Mouse (Mus musculus) CH12.LX (cell line): ENCODE measurements around the gene Cmtm8. TPM values are rescaled to one million over a fixed set of nuclear protein-coding genes. Genes with fewer than 3 reads are reported as not detected.

Source experiments
- DNase-seq: peaks from one replicate; pipeline ENCODE4 v3.0.0-alpha.2; 2013; ENCODE audit errors: extremely low read depth
- H3K27ac ChIP-seq: 2 replicates; pipeline ENCODE4 v1.5.1; 2012; ENCODE audit warnings: low read depth, mild to moderate bottlenecking, control low read depth, moderate library complexity; ENCODE audit not compliant: insufficient read depth
- H3K27me3 ChIP-seq: replicated peaks from 2 replicates; pipeline ENCODE3; 2012; ENCODE audit warnings: inconsistent platforms
- H3K36me3 ChIP-seq, 2 experiments: replicated peaks in 1 of 2; 2 replicates each; pipeline versions ENCODE3 to v1.6.1; 2012; ENCODE audit warnings: inconsistent platforms in 1 of 2, low read length in 1 of 2, mild to moderate bottlenecking in 1 of 2, mixed read lengths in 1 of 2, moderate library complexity in 1 of 2; ENCODE audit not compliant: control insufficient read depth in 1 of 2, insufficient read depth in 1 of 2
- H3K4me1 ChIP-seq, 2 experiments: 2 replicates each; pipeline ENCODE4 v1.6.1; 2012; ENCODE audit warnings: inconsistent platforms in 1 of 2, moderate library complexity in 1 of 2; ENCODE audit not compliant: insufficient read depth in 2 of 2, control insufficient read depth in 1 of 2
- H3K4me2 ChIP-seq: 2 replicates; pipeline ENCODE4 v1.6.1; 2012; ENCODE audit warnings: low read depth, mild to moderate bottlenecking, control low read depth; ENCODE audit not compliant: poor library complexity, insufficient read depth, severe bottlenecking
- H3K4me3 ChIP-seq, 3 experiments: fragments of 150-350 bp in 1 of 3; sonication (generic) in 1 of 3; replicated peaks in 1 of 3; 2 replicates each; pipeline versions ENCODE3 to v1.5.1; 2011 to 2012; ENCODE audit warnings: low read depth in 2 of 3, low read length in 2 of 3, mild to moderate bottlenecking in 2 of 3, moderate library complexity in 2 of 3, control low read depth in 1 of 3, improper control_type of control experiment in 1 of 3, inconsistent platforms in 1 of 3, mixed read lengths in 1 of 3; ENCODE audit not compliant: poor library complexity in 1 of 3
- H3K79me2 ChIP-seq: replicated peaks from 2 replicates; pipeline ENCODE4 v1.6.1; 2012; ENCODE audit warnings: mild to moderate bottlenecking, moderate library complexity; ENCODE audit not compliant: control insufficient read depth, poor library complexity, insufficient read depth, severe bottlenecking; ENCODE audit errors: extremely low read depth
- H3K9ac ChIP-seq: 2 replicates; pipeline ENCODE4 v1.6.1; 2012; ENCODE audit warnings: low read depth, mild to moderate bottlenecking, control low read depth, moderate library complexity; ENCODE audit not compliant: insufficient read depth
- H3K9me3 ChIP-seq: replicated peaks from 2 replicates; pipeline ENCODE3; 2012; ENCODE audit warnings: low read length, inconsistent platforms, mixed read lengths
- CHD1 ChIP-seq: IDR thresholded peaks from 2 replicates; pipeline ENCODE4 v1.6.1; 2012; ENCODE audit warnings: low read depth, low read length, improper control_type of control experiment, inconsistent platforms
- E2F4 ChIP-seq: IDR thresholded peaks from 2 replicates; pipeline ENCODE4 v1.6.1; 2011; ENCODE audit warnings: low read depth, low read length, improper control_type of control experiment; ENCODE audit not compliant: insufficient replicate concordance
- GABPA ChIP-seq: IDR thresholded peaks from 2 replicates; pipeline ENCODE4 v1.6.1; 2012; ENCODE audit warnings: low read depth, low read length, improper control_type of control experiment, inconsistent platforms; ENCODE audit not compliant: insufficient replicate concordance
- JUN ChIP-seq: IDR thresholded peaks from 2 replicates; pipeline ENCODE4 v1.6.1; 2011; ENCODE audit warnings: low read depth, mild to moderate bottlenecking, low read length, improper control_type of control experiment, moderate library complexity; ENCODE audit not compliant: insufficient read depth
- MAFK ChIP-seq: IDR thresholded peaks from 2 replicates; pipeline ENCODE4 v1.6.1; 2011; ENCODE audit warnings: low read length, improper control_type of control experiment; ENCODE audit not compliant: insufficient replicate concordance
- MYC ChIP-seq: IDR thresholded peaks from 2 replicates; pipeline ENCODE4 v1.6.1; 2011; ENCODE audit warnings: low read depth, mild to moderate bottlenecking, improper control_type of control experiment, low read length
- NELFE ChIP-seq: IDR thresholded peaks from 2 replicates; pipeline ENCODE4 v1.6.1; 2011; ENCODE audit warnings: low read depth, low read length, improper control_type of control experiment
- NRF1 ChIP-seq: IDR thresholded peaks from 2 replicates; pipeline ENCODE4 v1.6.1; 2014; ENCODE audit warnings: low read depth, mild to moderate bottlenecking, inconsistent platforms, low read length, improper control_type of control experiment, moderate library complexity
- RAD21 ChIP-seq: IDR thresholded peaks from 2 replicates; pipeline ENCODE4 v1.6.1; 2011; ENCODE audit warnings: low read depth, mild to moderate bottlenecking, low read length, improper control_type of control experiment, moderate library complexity
- TBP ChIP-seq: conservative IDR thresholded peaks from 2 replicates; pipeline ENCODE4 v1.6.1; 2011; ENCODE audit warnings: low read depth, low read length, improper control_type of control experiment
- ZKSCAN1 ChIP-seq: IDR thresholded peaks from 2 replicates; pipeline ENCODE4 v1.6.1; 2012; ENCODE audit warnings: low read depth, inconsistent platforms, low read length, improper control_type of control experiment, borderline replicate concordance
- ZMIZ1 ChIP-seq: IDR thresholded peaks from 2 replicates; pipeline ENCODE4 v1.6.1; 2012; ENCODE audit warnings: low read depth, mild to moderate bottlenecking, inconsistent platforms, low read length, improper control_type of control experiment
- ZNF384 ChIP-seq: IDR thresholded peaks from 2 replicates; pipeline ENCODE4 v1.6.1; 2012; ENCODE audit warnings: low read depth, low read length, improper control_type of control experiment, inconsistent platforms
- dilution Hi-C: fragments of 300-500 bp; cut with MboI; formaldehyde crosslinking; loops from 2 replicates; pipeline ENCODE4 v1.14.3; 2020; ENCODE audit warnings: low sequenced_read_pairs; ENCODE audit not compliant: extremely low pct_unique_long_range_greater_than_20kb, extremely low pct_ligation_motif_present
- in situ Hi-C: fragments of 300-500 bp; cut with MboI; formaldehyde crosslinking; loops from 3 replicates; pipeline ENCODE4 v1.14.3; 2019; ENCODE audit warnings: low sequenced_read_pairs, low pct_ligation_motif_present, low pct_unique_long_range_greater_than_20kb, mixed read lengths
- polyA plus RNA-seq: library from polyadenylated mRNA; unstranded; fragments of >175 nt; gene quantifications from 2 replicates; pipeline ENCODE4 v1.2.1, GENCODE M21; 2012; ENCODE audit warnings: low read depth; ENCODE audit not compliant: insufficient read length
- total RNA-seq, 2 experiments: library from RNA; depleted of rRNA; stranded (reverse); fragments of 300-350 nt in 1 of 2; fragments of >200 nt in 1 of 2; gene quantifications; 2 replicates each; pipeline ENCODE4 v1.2.3; 2012 to 2014

The Cmtm8 gene
- total and polyA plus RNA-seq, 3 experiments: 1.6 to 4.1 (median 2.7) TPM

DNA sequence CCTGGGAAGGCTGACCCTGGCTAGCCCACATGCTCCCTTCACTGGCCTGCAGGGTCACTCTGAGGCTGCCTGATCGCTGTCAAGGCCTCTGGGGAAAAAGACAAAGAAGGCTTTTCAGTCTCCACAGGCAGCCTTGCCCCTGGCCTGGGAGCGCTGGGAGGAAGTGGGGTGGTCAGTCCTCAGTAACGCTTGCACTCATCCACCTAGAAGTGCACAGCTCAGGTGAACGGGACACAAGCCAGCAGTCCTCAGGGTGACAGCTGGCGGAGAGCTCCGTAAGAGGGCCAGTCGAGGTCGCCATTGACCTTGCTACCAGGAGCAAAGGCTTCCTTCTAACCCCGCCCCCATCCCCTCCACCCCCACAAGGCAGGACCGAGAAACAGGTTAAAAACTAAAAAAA lies 75.9 kb downstream of the Cmtm8 start:
- in situ Hi-C loops: no loop called here
- dilution Hi-C loops: no loop called here

GRCm38 (mm10) chr9:114767507-114767906 lies 76.4 kb downstream of the Cmtm8 start:
- no peak for DNase-seq
- H3K4me1 ChIP-seq: peaks cover 10 to 26% of the 10 kb centered on the region in 2 experiments
- TF ChIP-seq ZMIZ1 (no peak), RAD21 (no peak), MAFK (no peak), NRF1 (no peak), ZNF384 (no peak), NELFE (no peak), E2F4 (no peak), ZKSCAN1 (no peak), TBP (no peak), JUN (no peak)
- dilution Hi-C loops (no loop called here), in situ Hi-C loops (no loop called here)
- H3K9me3 ChIP-seq: peaks cover 8% of the 10 kb centered on the region
- H3K4me2 ChIP-seq: no peak overlapping the region
- H3K79me2 ChIP-seq: no peaks in the 10 kb centered on the region
- H3K27me3 ChIP-seq: no peaks in the 10 kb centered on the region
- H3K4me3 ChIP-seq: no peak overlapping the region
- H3K36me3 ChIP-seq: peaks cover 22 to 69% of the 10 kb centered on the region in 2 experiments
- no peak overlapping the region for H3K27ac ChIP-seq
- no peak overlapping the region for H3K9ac ChIP-seq

More for the DNA sequence above, 75.9 kb downstream of the Cmtm8 start:
- H3K27me3 ChIP-seq: no peaks in the 10 kb centered on the region
- no peak overlapping the region for H3K9ac ChIP-seq
- no peak for TF ChIP-seq RAD21
- TF ChIP-seq GABPA: no peak
- no peak for TF ChIP-seq NELFE
- TF ChIP-seq CHD1: no peak
- TF ChIP-seq MAFK: no peak
- no peak overlapping the region for H3K27ac ChIP-seq
- no peaks in the 10 kb centered on the region for H3K79me2 ChIP-seq
- H3K4me1 ChIP-seq: peaks cover 10 to 26% of the 10 kb centered on the region in 2 experiments
- peaks cover 18 to 68% of the 10 kb centered on the region in 2 experiments for H3K36me3 ChIP-seq
- H3K4me2 ChIP-seq: no peak overlapping the region
- H3K4me3 ChIP-seq: no peak overlapping the region
- DNase-seq: no peak
- H3K9me3 ChIP-seq: peaks cover 11% of the 10 kb centered on the region

DNA sequence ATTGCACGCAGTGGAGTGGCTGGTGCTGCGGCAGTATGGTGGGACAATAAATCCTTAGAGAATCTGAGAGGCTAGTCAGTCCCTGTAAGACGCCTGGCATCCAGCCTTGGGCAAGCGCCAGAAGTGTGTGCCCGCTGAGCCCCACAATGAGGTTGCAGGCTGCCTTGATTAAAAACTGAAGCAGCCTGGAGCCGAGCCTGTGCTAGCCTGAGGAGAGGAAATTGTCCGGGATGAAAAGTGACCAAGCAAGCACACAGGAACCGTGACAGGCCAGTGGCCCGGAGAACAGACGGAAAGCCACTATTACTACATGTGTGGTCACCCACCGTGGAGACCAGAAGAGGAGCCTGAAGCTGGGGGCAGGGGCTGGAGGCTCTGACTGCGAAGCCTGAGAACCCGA lies 76.9 kb downstream of the Cmtm8 start:
- H3K4me2 ChIP-seq: no peak overlapping the region
- H3K27ac ChIP-seq: no peak overlapping the region
- H3K4me3 ChIP-seq: no peak overlapping the region
- no peak for TF ChIP-seq MYC
- H3K79me2 ChIP-seq: no peaks in the 10 kb centered on the region
- in situ Hi-C loops (no loop called here), dilution Hi-C loops (no loop called here)
- peaks cover 19 to 67% of the 10 kb centered on the region in 2 experiments for H3K36me3 ChIP-seq
- H3K9me3 ChIP-seq: peaks cover 3% of the 10 kb centered on the region
- H3K4me1 ChIP-seq: peaks cover 11 to 30% of the 10 kb centered on the region in 2 experiments
- DNase-seq: no peak
- no peak overlapping the region for H3K9ac ChIP-seq
- no peaks in the 10 kb centered on the region for H3K27me3 ChIP-seq
